Mouse (Mus musculus) urinary bladder, postnatal 0 days (tissue): ENCODE measurements around the gene Gm4737. TPM values are rescaled to one million over a fixed set of nuclear protein-coding genes. Genes with fewer than 3 reads are reported as not detected.

Experiments
- polyA plus RNA-seq: library from polyadenylated mRNA; unstranded; fragments of >200 nt; fragmentation: Nextera tagmentation; extraction: Ambion mirVana; gene quantifications from 2 replicates; pipeline ENCODE4 v1.2.1, GENCODE M21; 2015

The Gm4737 gene
- 3.3 and 4.2 TPM in 2 replicates for polyA plus RNA-seq

GRCm38 (mm10) chr16:46154832-46155231 is at the start of gene Gm4737:
Gene Gm4737, minus strand, starts transcription at chr16:46155077.

GRCm38 (mm10) chr16:46120020-46120419 is 34.9 kb downstream of the Gm4737 start, which contains the start of gene Cd96:
Gene Cd96, minus strand, starts transcription at chr16:46120251.

Other genes starting within 250 kb of the Gm4737 start
- 66.5 and 91.9 TPM in 2 replicates for gene Phldb2, start 201.5 kb downstream of the Gm4737 start, polyA plus RNA-seq
- gene Plcxd2, start 144.9 kb downstream of the Gm4737 start, polyA plus RNA-seq: 0.54 and 0.56 TPM in 2 replicates
- gene Cd96, start 34.8 kb downstream of the Gm4737 start, polyA plus RNA-seq: not detected in 2 replicates